Mouse (Mus musculus) embryonic facial prominence, embryonic 14.5 days (tissue): Measurements from ENCODE around the gene G430095P16Rik. TPM values are rescaled to one million over a fixed set of nuclear protein-coding genes. Genes with fewer than 3 reads are reported as not detected.

ENCODE experiments used
- ATAC-seq: fragments of 200-750 bp; cut with Nextera tagmentation; 2 replicates; pipeline ENCODE4 v1.8.0; 2017; ENCODE audit warnings: low read depth, moderate number of reproducible peaks, moderate TSS enrichment
- DNase-seq: peaks from one replicate; pipeline ENCODE4 v3.0.0-alpha.2; 2015; ENCODE audit warnings: low spot score
- H3K27ac ChIP-seq: fragments of 300-500 bp; sonication (generic); replicated peaks from 2 replicates; pipeline ENCODE4 v1.5.1; 2014; ENCODE audit warnings: low read depth, mild to moderate bottlenecking, low read length, moderate library complexity
- H3K27me3 ChIP-seq: fragments of 300-500 bp; sonication (generic); replicated peaks from 2 replicates; pipeline ENCODE4 v1.6.1; 2014; ENCODE audit warnings: low read length; ENCODE audit not compliant: control insufficient read depth, insufficient read depth
- H3K36me3 ChIP-seq: fragments of 300-500 bp; sonication (generic); 2 replicates; pipeline ENCODE4 v1.6.1; 2014; ENCODE audit warnings: low read length, mixed read lengths; ENCODE audit not compliant: control insufficient read depth, insufficient read depth
- H3K4me1 ChIP-seq: fragments of 300-500 bp; sonication (generic); 2 replicates; pipeline ENCODE4 v1.6.1; 2014; ENCODE audit warnings: antibody characterized with exemption, low read length; ENCODE audit not compliant: control insufficient read depth, insufficient read depth
- H3K4me2 ChIP-seq: fragments of 300-500 bp; sonication (generic); 2 replicates; pipeline ENCODE4 v1.6.1; 2014; ENCODE audit warnings: low read depth, mild to moderate bottlenecking, low read length, moderate library complexity, mixed read lengths
- H3K4me3 ChIP-seq: fragments of 300-500 bp; sonication (generic); 2 replicates; pipeline ENCODE4 v1.5.1; 2014; ENCODE audit warnings: low read depth, mild to moderate bottlenecking, low read length
- H3K9ac ChIP-seq: fragments of 300-500 bp; sonication (generic); 2 replicates; pipeline ENCODE4 v1.6.1; 2014; ENCODE audit warnings: low read depth, mild to moderate bottlenecking, low read length, moderate library complexity, mixed read lengths
- H3K9me3 ChIP-seq: fragments of 300-500 bp; sonication (generic); 2 replicates; pipeline ENCODE4 v1.6.1; 2016; ENCODE audit warnings: low read length; ENCODE audit not compliant: control insufficient read depth
- WGBS: fragments of 180-500 bp; shearing (Covaris S2); extraction: QIAGEN DNeasy Blood & Tissue Kit; methylation state at CpG from one replicate; pipeline ENCODE4 v1.1.7; 2014; 5-methylcytosine and 5-hydroxymethylcytosine counted together
- polyA plus RNA-seq: library from polyadenylated mRNA; unstranded; fragments of >200 nt; fragmentation: Nextera tagmentation; extraction: Ambion mirVana; gene quantifications from 2 replicates; pipeline ENCODE4 v1.2.1, GENCODE M21; 2014

G430095P16Rik gene
- polyA plus RNA-seq, 1 experiment from 2014 or later, result 2.7 TPM

DNA sequence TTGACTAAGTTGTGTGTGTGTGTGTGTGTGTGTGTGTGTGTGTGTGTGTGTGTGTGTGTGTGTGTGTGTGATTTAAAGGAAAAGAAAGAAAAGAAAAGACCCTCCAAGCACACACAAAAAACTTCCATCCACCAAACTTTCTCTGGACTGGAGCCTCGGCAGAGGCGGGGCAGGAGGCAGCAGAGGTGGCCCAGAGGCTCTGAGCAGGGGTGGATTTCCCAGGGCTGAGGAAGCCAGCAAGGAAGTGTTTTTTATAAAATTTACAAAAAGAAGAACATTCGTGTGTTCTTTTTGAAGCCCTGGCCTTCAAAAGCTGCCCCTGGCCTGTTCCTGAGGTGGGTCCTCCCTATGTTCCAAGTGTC is 10.1 kb upstream of the G430095P16Rik start:
- Histone ChIP-seq H3K27me3 (peaks cover 10% of the 10 kb centered on the region), H3K9me3 (no peaks in the 10 kb centered on the region), H3K4me3 (no peak overlapping the region), H3K27ac (peak overlapping the region; percentile 93), H3K4me2 (peak overlapping the region; percentile 41), H3K36me3 (peaks cover 60% of the 10 kb centered on the region), H3K4me1 (peaks cover 63% of the 10 kb centered on the region), H3K9ac (peak overlapping the region; percentile 38; the same call in 1 of the 2 replicates)
- WGBS, result 6% methylated on average over 3 of the region's 3 CpGs
- peak; percentile 60 for ATAC-seq
- no peak for DNase-seq

DNA sequence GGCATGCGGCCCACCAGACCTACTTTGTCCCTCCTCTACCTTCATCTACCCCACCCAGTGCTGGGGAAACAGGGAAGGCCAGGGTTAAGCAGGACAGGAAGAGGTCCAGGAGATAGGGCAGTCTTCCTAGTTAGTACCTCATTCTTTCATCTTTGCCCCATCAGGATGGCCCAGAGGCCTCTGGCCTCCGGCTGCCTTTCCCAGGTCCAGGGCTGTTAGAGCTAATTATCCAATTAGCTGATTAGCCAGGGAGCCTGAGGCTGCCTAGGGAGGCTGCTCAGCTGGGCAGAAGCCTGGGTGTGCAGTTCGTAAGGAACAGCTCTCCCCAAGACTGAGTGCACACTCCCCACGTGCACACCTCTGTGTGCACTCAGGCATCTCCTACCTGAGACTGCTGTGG is 9.4 kb upstream of the G430095P16Rik start:
- Histone ChIP-seq H3K4me1 (peaks cover 58% of the 10 kb centered on the region), H3K27ac (peak overlapping the region; percentile 93), H3K9ac (peak overlapping the region; percentile 38), H3K4me2 (peak overlapping the region; percentile 21; the same call in 1 of the 2 replicates), H3K9me3 (no peaks in the 10 kb centered on the region), H3K4me3 (no peak overlapping the region), H3K27me3 (peaks cover 4% of the 10 kb centered on the region), H3K36me3 (peaks cover 57% of the 10 kb centered on the region)
- DNase-seq (peak; percentile 39), ATAC-seq (no peak)
- 43% methylated on average over 4 of the region's 4 CpGs for WGBS

GRCm38 (mm10) chr8:84714161-84714560 is 8.6 kb upstream of the G430095P16Rik start:
- H3K36me3 ChIP-seq, result peaks cover 56% of the 10 kb centered on the region
- peak overlapping the region; percentile 93 for H3K27ac ChIP-seq
- H3K4me1 ChIP-seq, result peaks cover 52% of the 10 kb centered on the region
- H3K9ac ChIP-seq, result no peak overlapping the region
- H3K27me3 ChIP-seq, result no peaks in the 10 kb centered on the region
- WGBS, result 64% methylated on average over 4 of the region's 4 CpGs
- H3K4me3 ChIP-seq, result no peak overlapping the region
- no peak overlapping the region for H3K4me2 ChIP-seq
- ATAC-seq (no peak), DNase-seq (no peak)
- H3K9me3 ChIP-seq, result no peaks in the 10 kb centered on the region

GRCm38 (mm10) chr8:84715893-84716468 is 6.8 kb upstream of the G430095P16Rik start:
- Histone ChIP-seq H3K36me3 (peaks cover 72% of the 10 kb centered on the region), H3K4me1 (peaks cover 45% of the 10 kb centered on the region), H3K27me3 (no peaks in the 10 kb centered on the region), H3K9me3 (no peaks in the 10 kb centered on the region), H3K4me3 (no peak overlapping the region), H3K9ac (peak overlapping the region; percentile 40; the same call in 1 of the 2 replicates), H3K27ac (peak overlapping the region; percentile 61), H3K4me2 (0 out of 2 replicates have a peak overlapping the region, but pooled peaks have one; percentile 12)
- no peak for ATAC-seq
- DNase-seq, result no peak
- WGBS, result 21% methylated on average over 23 of the region's 27 CpGs

GRCm38 (mm10) chr8:84716790-84717189 is 6.0 kb upstream of the G430095P16Rik start:
- ATAC-seq, result no peak
- DNase-seq, result no peak
- H3K4me3 ChIP-seq, result no peak overlapping the region
- H3K27me3 ChIP-seq, result no peaks in the 10 kb centered on the region
- 71% methylated on average over 11 of the region's 11 CpGs for WGBS
- peaks cover 38% of the 10 kb centered on the region for H3K4me1 ChIP-seq
- no peak overlapping the region for H3K9ac ChIP-seq
- H3K4me2 ChIP-seq, result no peak overlapping the region
- H3K36me3 ChIP-seq, result peaks cover 72% of the 10 kb centered on the region
- peak overlapping the region; percentile 45 for H3K27ac ChIP-seq
- H3K9me3 ChIP-seq, result no peaks in the 10 kb centered on the region

- Histone ChIP-seq H3K4me3 (no peak overlapping the region), H3K4me2 (no peak overlapping the region), H3K9ac (no peak overlapping the region), H3K36me3 (peaks cover 73% of the 10 kb centered on the region), H3K27me3 (no peaks in the 10 kb centered on the region), H3K27ac (no peak overlapping the region), H3K9me3 (no peaks in the 10 kb centered on the region), H3K4me1 (peaks cover 38% of the 10 kb centered on the region)
- WGBS, result 92% methylated on average over 5 of the region's 5 CpGs
- DNase-seq (no peak), ATAC-seq (no peak)
These were observed 4.3 kb upstream of the G430095P16Rik start for GRCm38 (mm10) chr8:84718476-84718875.

GRCm38 (mm10) chr8:84718959-84719690 is 3.7 kb upstream of the G430095P16Rik start:
- Histone ChIP-seq H3K9me3 (no peaks in the 10 kb centered on the region), H3K9ac (no peak overlapping the region), H3K36me3 (peaks cover 70% of the 10 kb centered on the region), H3K4me2 (no peak overlapping the region), H3K27ac (no peak overlapping the region), H3K4me3 (no peak overlapping the region), H3K27me3 (no peaks in the 10 kb centered on the region), H3K4me1 (peaks cover 38% of the 10 kb centered on the region)
- ATAC-seq (no peak), DNase-seq (no peak)
- 73% methylated on average over 5 of the region's 5 CpGs for WGBS

DNA sequence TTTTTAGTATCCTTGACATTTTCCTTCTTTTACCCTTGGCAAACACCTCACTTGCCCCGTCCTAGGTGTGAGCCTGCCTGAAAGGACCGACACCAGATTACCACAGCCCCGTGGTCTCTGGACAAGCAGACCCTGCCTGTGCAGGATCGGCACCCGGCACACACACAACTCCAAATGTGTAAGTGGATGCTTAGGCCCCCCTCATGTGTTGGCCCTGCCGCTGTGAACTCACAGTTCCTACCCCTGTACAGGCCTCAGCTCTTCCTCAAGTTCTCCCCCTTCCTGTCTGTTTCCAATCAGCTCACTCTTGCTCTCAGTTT is 317 bp upstream of the G430095P16Rik start:
- Histone ChIP-seq H3K36me3 (peaks cover 78% of the 10 kb centered on the region), H3K4me1 (peaks cover 46% of the 10 kb centered on the region), H3K27me3 (no peaks in the 10 kb centered on the region), H3K4me2 (peak overlapping the region; percentile 45; the same call in 1 of the 2 replicates), H3K27ac (peak overlapping the region; percentile 98), H3K4me3 (0 out of 2 replicates have a peak overlapping the region, but pooled peaks have one; percentile 3), H3K9ac (no peak overlapping the region), H3K9me3 (no peaks in the 10 kb centered on the region)
- 41% methylated on average over 6 of the region's 6 CpGs for WGBS
- DNase-seq, result no peak
- ATAC-seq, result no peak

DNA sequence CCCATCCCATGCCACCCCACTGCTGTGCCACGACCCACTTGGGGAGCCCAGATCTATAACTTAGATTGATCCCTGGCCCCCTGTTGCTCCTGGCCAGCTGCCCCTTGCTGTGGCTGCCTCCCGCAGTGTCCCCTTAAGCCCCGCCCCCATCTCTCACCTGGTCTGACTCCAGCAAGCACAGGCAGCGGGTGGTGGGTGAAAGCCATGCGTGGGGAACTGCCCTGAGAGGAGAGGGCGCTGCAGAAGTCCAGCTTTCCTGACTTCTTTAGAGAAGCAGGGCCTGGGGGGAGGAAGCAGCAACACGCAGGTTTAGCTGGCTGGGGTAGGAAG is 729 bp downstream of the G430095P16Rik start:
- peak overlapping the region; percentile 45 for H3K4me2 ChIP-seq
- H3K4me3 ChIP-seq, result no peak overlapping the region; the same call in 1 of the 2 replicates
- H3K9ac ChIP-seq, result peak overlapping the region; percentile 14
- no peak for ATAC-seq
- no peak for DNase-seq
- peaks cover 46% of the 10 kb centered on the region for H3K4me1 ChIP-seq
- no peaks in the 10 kb centered on the region for H3K9me3 ChIP-seq
- peak overlapping the region; percentile 98 for H3K27ac ChIP-seq
- H3K36me3 ChIP-seq, result peaks cover 78% of the 10 kb centered on the region
- 10% methylated on average over 5 of the region's 7 CpGs for WGBS
- H3K27me3 ChIP-seq, result no peaks in the 10 kb centered on the region
